Mouse (Mus musculus) CD8-positive naive resting alpha-beta T cell, adult 57 days (primary cell): ENCODE data around the gene Defa20. TPM values are rescaled to one million over a fixed set of nuclear protein-coding genes. Genes with fewer than 3 reads are reported as not detected.

Source experiments
- total RNA-seq: library from RNA; stranded (reverse); gene quantifications from one replicate; pipeline ENCODE4 v1.2.4, GENCODE M21; 2023

The Defa20 gene
- not detected for total RNA-seq

GRCm38 (mm10) chr8:21508958-21509357, at the start of gene Defa20:
Gene Defa20 (plus strand): TSS chr8:21509258.

GRCm38 (mm10) chr8:21528732-21529131, 19.7 kb downstream of the Defa20 start, which contains the start of gene Defa32:
Gene Defa32 (plus strand): TSS chr8:21529032.

Other genes with a start within 250 kb of the Defa20 start
- gene Defa27, start 193.7 kb upstream of the Defa20 start, total RNA-seq = not detected
- not detected for gene Defa29, start 182.2 kb upstream of the Defa20 start, total RNA-seq
- gene Defa2, start 130.7 kb upstream of the Defa20 start, total RNA-seq = not detected
- not detected for gene Defa33, start 117.4 kb upstream of the Defa20 start, total RNA-seq
- gene Defa36, start 81.8 kb upstream of the Defa20 start, total RNA-seq = not detected
- not detected for gene Gm7849, start 52.7 kb upstream of the Defa20 start, total RNA-seq
- gene Defa32, start 19.8 kb downstream of the Defa20 start, total RNA-seq = not detected
- not detected for gene Defa37, start 56.1 kb downstream of the Defa20 start, total RNA-seq
- not detected for gene Defa28, start 73.7 kb downstream of the Defa20 start, total RNA-seq
- not detected for gene Gm7861, start 85.2 kb downstream of the Defa20 start, total RNA-seq
- not detected for gene Defa26, start 108.9 kb downstream of the Defa20 start, total RNA-seq
- not detected for gene Defa17, start 146.5 kb downstream of the Defa20 start, total RNA-seq
- not detected for gene Defa34, start 156.5 kb downstream of the Defa20 start, total RNA-seq
- not detected for gene AY761184, start 194.4 kb downstream of the Defa20 start, total RNA-seq
- not detected for gene Defa24, start 225.2 kb downstream of the Defa20 start, total RNA-seq